Mouse (Mus musculus) frontal cortex, postnatal 25 days (tissue): ENCODE results near the gene Uso1.
"Not testable (repeated sequence)": the region's sequence is repeated elsewhere in the genome, so short reads cannot be mapped to it uniquely, and the experiment has no call there.

ENCODE experiments used
- DNase-seq, 2 experiments: peaks; one replicate each; pipeline ENCODE4 v3.0.0; 2022; ENCODE audit warnings: low spot score in 2 of 2

Uso1 gene

GRCm38 (mm10) chr5:92127141-92127625 is 10.6 kb upstream of the Uso1 start:
- DNase-seq = no peak

- DNase-seq = no peak
Observed at GRCm38 (mm10) chr5:92127751-92128150, 10.0 kb upstream of the Uso1 start.

GRCm38 (mm10) chr5:92128570-92128969 is 9.2 kb upstream of the Uso1 start:
- DNase-seq = no peak

GRCm38 (mm10) chr5:92129321-92129768 is 8.4 kb upstream of the Uso1 start:
- no peak for DNase-seq

- DNase-seq = no peak
Observed at GRCm38 (mm10) chr5:92130040-92130682, 7.6 kb upstream of the Uso1 start.

- no peak for DNase-seq
Observed at GRCm38 (mm10) chr5:92132127-92132526, 5.6 kb upstream of the Uso1 start.

- DNase-seq = not testable (repeated sequence)
Observed at GRCm38 (mm10) chr5:92133006-92133405, 4.7 kb upstream of the Uso1 start.

- no peak for DNase-seq
Observed at GRCm38 (mm10) chr5:92134934-92135333, 2.8 kb upstream of the Uso1 start.

GRCm38 (mm10) chr5:92136536-92137238 is 1.1 kb upstream of the Uso1 start:
- DNase-seq = no peak

- DNase-seq = peak in 1 of 2 experiments; percentile 25
Observed at GRCm38 (mm10) chr5:92138093-92138621, 419 bp downstream of the Uso1 start.

GRCm38 (mm10) chr5:92139191-92139590 is 1.5 kb downstream of the Uso1 start:
- no peak for DNase-seq

- DNase-seq = no peak
Observed at GRCm38 (mm10) chr5:92141696-92142095, 4.0 kb downstream of the Uso1 start.

- DNase-seq = no peak
Observed at GRCm38 (mm10) chr5:92142481-92142880, 4.7 kb downstream of the Uso1 start.

GRCm38 (mm10) chr5:92143665-92144064 is 5.9 kb downstream of the Uso1 start:
- DNase-seq = no peak

GRCm38 (mm10) chr5:92144954-92145708 is 7.4 kb downstream of the Uso1 start:
- DNase-seq = no peak

- DNase-seq = no peak
Observed at GRCm38 (mm10) chr5:92148248-92148647, 10.5 kb downstream of the Uso1 start.

- no peak for DNase-seq
Observed at GRCm38 (mm10) chr5:92149330-92149982, 11.7 kb downstream of the Uso1 start.

GRCm38 (mm10) chr5:92154861-92155260 is 17.1 kb downstream of the Uso1 start:
- DNase-seq = no peak

GRCm38 (mm10) chr5:92165976-92166375 is 28.2 kb downstream of the Uso1 start:
- no peak for DNase-seq

GRCm38 (mm10) chr5:92183071-92183830 is 45.5 kb downstream of the Uso1 start:
- DNase-seq = no peak
